In genomic region chr11:67001717-67002116, GRCm38 (mm10) we compare ENCODE assay signal across 16 mouse cellular contexts. TPM values are rescaled to one million over a fixed set of nuclear protein-coding genes. Genes with fewer than 3 reads are reported as not detected.
DNase-seq lines count a peak whose midpoint lies in the region; ATAC-seq lines count a peak whose summit lies in the region.
"Had no signal": no experiment of that assay in that cellular context is flagged by ENCODE, and none has a peak within 500 bp of the region (broad histone marks: within the 10 kb centered on the region; RNA-seq: fewer than 3 reads in every experiment).

No protein-coding gene starts in this region.

- no peak overlapping the region for H3K4me3 ChIP-seq in forebrain, embryonic 15.5 days
- no peak overlapping the region for H3K4me3 ChIP-seq in neural tube, embryonic 13.5 days
- no peak overlapping the region for H3K4me3 ChIP-seq in kidney, embryonic 15.5 days (replicated peaks)
- H3K4me3 ChIP-seq: erythroblast, embryonic 14.5 days had no signal

- WGBS in forebrain, embryonic 15.5 days, result 0% methylated on average over 1 of the region's 1 CpGs
- 19% methylated on average over 1 of the region's 1 CpGs for WGBS in neural tube, embryonic 13.5 days
- 71% methylated on average over 1 of the region's 1 CpGs for WGBS in kidney, embryonic 15.5 days

- no peak overlapping the region for H3K9ac ChIP-seq in forebrain, embryonic 15.5 days (replicated peaks)
- peak overlapping the region; percentile 18; the same call in 1 of the 2 replicates for H3K9ac ChIP-seq in neural tube, embryonic 13.5 days
- H3K9ac ChIP-seq in kidney, embryonic 15.5 days, result no peak overlapping the region

- peak overlapping the region; percentile 85 for H3K27ac ChIP-seq in forebrain, embryonic 15.5 days (replicated peaks)
- peak overlapping the region; percentile 71 for H3K27ac ChIP-seq in neural tube, embryonic 13.5 days (replicated peaks)
- no peak overlapping the region for H3K27ac ChIP-seq in kidney, embryonic 15.5 days
- H3K27ac ChIP-seq: macrophage had no signal

- H3K4me2 ChIP-seq in forebrain, embryonic 15.5 days (replicated peaks), result no peak overlapping the region
- no peak overlapping the region for H3K4me2 ChIP-seq in neural tube, embryonic 13.5 days
- no peak overlapping the region for H3K4me2 ChIP-seq in kidney, embryonic 15.5 days

- no peaks in the 10 kb centered on the region for H3K36me3 ChIP-seq in forebrain, embryonic 15.5 days
- no peaks in the 10 kb centered on the region for H3K36me3 ChIP-seq in neural tube, embryonic 13.5 days
- H3K36me3 ChIP-seq in kidney, embryonic 15.5 days, result no peaks in the 10 kb centered on the region

- peaks cover 33% of the 10 kb centered on the region for H3K4me1 ChIP-seq in forebrain, embryonic 15.5 days
- H3K4me1 ChIP-seq in neural tube, embryonic 13.5 days (replicated peaks), result peaks cover 28% of the 10 kb centered on the region
- 0 out of 2 replicates have a peak, but pooled peaks cover 6% of the 10 kb centered on the region for H3K4me1 ChIP-seq in kidney, embryonic 15.5 days

- peak; percentile 55; the same call in 1 of the 2 replicates for ATAC-seq in forebrain, embryonic 15.5 days (replicated peaks)
- peak; percentile 58; the same call in 1 of the 2 replicates for ATAC-seq in neural tube, embryonic 13.5 days (ENCODE audit: low read depth)
- no peak for ATAC-seq in kidney, embryonic 15.5 days (replicated peaks; ENCODE audit: low FRiP score)

- no peaks in the 10 kb centered on the region for H3K27me3 ChIP-seq in forebrain, embryonic 15.5 days
- no peaks in the 10 kb centered on the region for H3K27me3 ChIP-seq in neural tube, embryonic 13.5 days
- H3K27me3 ChIP-seq in kidney, embryonic 15.5 days, result no peaks in the 10 kb centered on the region

- DNase-seq in embryo, embryonic 10 days (ENCODE audit: low spot score), result peak; percentile 65
- DNase-seq in mesoderm, embryonic 11.5 days (ENCODE audit: low read depth, low spot score), result peak; percentile 52
- no peak for DNase-seq in layer of hippocampus, adult 11-12 months (ENCODE audit: low spot score)
- DNase-seq in urinary bladder, postnatal 10 days (ENCODE audit: low spot score), result no peak
- DNase-seq in cerebellum, postnatal 4 days (ENCODE audit: low spot score in 2 of 2), result no peak
- DNase-seq: cerebellum, postnatal 14 days; gastrocnemius, postnatal 36 days; heart, postnatal 14 days; kidney, adult 8-10 months; layer of hippocampus, adult 9-11 months had no signal

- H3K9me3 ChIP-seq in forebrain, embryonic 15.5 days, result no peaks in the 10 kb centered on the region
- H3K9me3 ChIP-seq in neural tube, embryonic 13.5 days, result no peaks in the 10 kb centered on the region
- no peaks in the 10 kb centered on the region for H3K9me3 ChIP-seq in kidney, embryonic 15.5 days (replicated peaks)

RNA-seq across cellular contexts. Expression of gene Tmem220, which starts 23.2 kb away (rescaled TPM):
- 0.31 and 0.55 TPM in 2 replicates for polyA plus RNA-seq in forebrain, embryonic 15.5 days (2015; fragmentation: Nextera tagmentation; extraction: Ambion mirVana)
- 0.87 and 0.98 TPM in 2 replicates for polyA plus RNA-seq in neural tube, embryonic 13.5 days (2015; fragmentation: Nextera tagmentation; extraction: Ambion mirVana)
- 1.4 and 1.6 TPM in 2 replicates for polyA plus RNA-seq in kidney, embryonic 15.5 days (2015; fragmentation: Nextera tagmentation; extraction: Ambion mirVana)
- polyA plus RNA-seq: erythroblast, embryonic 14.5 days had no signal

RNA-seq across cellular contexts. Expression of gene Tmem238l, which starts 45.3 kb away (rescaled TPM):
- polyA plus RNA-seq in forebrain, embryonic 15.5 days (2015; fragmentation: Nextera tagmentation; extraction: Ambion mirVana), result not detected in 2 replicates
- not detected in 2 replicates for polyA plus RNA-seq in neural tube, embryonic 13.5 days (2015; fragmentation: Nextera tagmentation; extraction: Ambion mirVana)
- polyA plus RNA-seq in kidney, embryonic 15.5 days (2015; fragmentation: Nextera tagmentation; extraction: Ambion mirVana), result 0.36 TPM in 1 of 2 replicates, not detected in the other
- polyA plus RNA-seq: erythroblast, embryonic 14.5 days; liver, embryonic 16.5 days; macrophage had no signal

RNA-seq across cellular contexts. Expression of gene Adprm, which starts 50.7 kb away (rescaled TPM):
- 34.2 and 34.9 TPM in 2 replicates for polyA plus RNA-seq in forebrain, embryonic 15.5 days (2015; fragmentation: Nextera tagmentation; extraction: Ambion mirVana)
- 38.0 and 41.3 TPM in 2 replicates for polyA plus RNA-seq in neural tube, embryonic 13.5 days (2015; fragmentation: Nextera tagmentation; extraction: Ambion mirVana)
- polyA plus RNA-seq in kidney, embryonic 15.5 days (2015; fragmentation: Nextera tagmentation; extraction: Ambion mirVana), result 21.1 and 24.6 TPM in 2 replicates

RNA-seq across cellular contexts. Expression of gene Sco1, which starts 50.8 kb away (rescaled TPM):
- polyA plus RNA-seq in forebrain, embryonic 15.5 days (2015; fragmentation: Nextera tagmentation; extraction: Ambion mirVana), result 14.7 and 15.5 TPM in 2 replicates
- polyA plus RNA-seq in neural tube, embryonic 13.5 days (2015; fragmentation: Nextera tagmentation; extraction: Ambion mirVana), result 14.2 and 15.4 TPM in 2 replicates
- polyA plus RNA-seq in kidney, embryonic 15.5 days (2015; fragmentation: Nextera tagmentation; extraction: Ambion mirVana), result 17.8 and 19.2 TPM in 2 replicates

Comparison
In these comparisons a context has a peak if more than half of its experiments do, and no peak if none do; other contexts are left out.
1. DNase-seq: peak in embryo, embryonic 10 days (single experiment) and mesoderm, embryonic 11.5 days (single experiment); none in layer of hippocampus, adult 11-12 months (single experiment), urinary bladder, postnatal 10 days (single experiment) and cerebellum, postnatal 4 days (0 of 2).